Mouse (Mus musculus) MEL-GATA-1-ER (cell line): ENCODE data around the gene Zcchc2.

ENCODE experiments used
- DNase-seq: peaks from one replicate; pipeline ENCODE4 v3.0.0-alpha.2; 2012; ENCODE audit warnings: low read depth; ENCODE audit errors: extremely low read depth

The Zcchc2 gene

DNA sequence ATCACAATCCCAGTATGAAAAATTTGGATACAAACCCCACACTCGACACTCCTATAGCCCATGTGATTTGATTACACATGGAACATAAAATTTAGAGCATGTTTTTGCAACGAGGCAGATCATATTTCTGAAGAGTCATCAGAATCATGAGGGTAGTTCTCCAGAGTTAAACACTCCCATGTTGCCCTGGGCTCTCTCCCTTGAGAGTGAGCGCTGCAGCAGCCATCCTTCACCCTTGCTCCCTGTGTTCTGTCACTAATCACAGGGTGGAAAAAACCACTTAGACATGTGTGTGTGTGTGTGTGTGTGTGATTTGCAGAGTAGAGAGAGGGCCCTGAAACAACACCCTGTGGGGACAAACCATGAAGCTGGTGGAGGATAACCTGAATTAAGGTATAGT, 2.0 kb upstream of the Zcchc2 start:
- DNase-seq = no peak

DNA sequence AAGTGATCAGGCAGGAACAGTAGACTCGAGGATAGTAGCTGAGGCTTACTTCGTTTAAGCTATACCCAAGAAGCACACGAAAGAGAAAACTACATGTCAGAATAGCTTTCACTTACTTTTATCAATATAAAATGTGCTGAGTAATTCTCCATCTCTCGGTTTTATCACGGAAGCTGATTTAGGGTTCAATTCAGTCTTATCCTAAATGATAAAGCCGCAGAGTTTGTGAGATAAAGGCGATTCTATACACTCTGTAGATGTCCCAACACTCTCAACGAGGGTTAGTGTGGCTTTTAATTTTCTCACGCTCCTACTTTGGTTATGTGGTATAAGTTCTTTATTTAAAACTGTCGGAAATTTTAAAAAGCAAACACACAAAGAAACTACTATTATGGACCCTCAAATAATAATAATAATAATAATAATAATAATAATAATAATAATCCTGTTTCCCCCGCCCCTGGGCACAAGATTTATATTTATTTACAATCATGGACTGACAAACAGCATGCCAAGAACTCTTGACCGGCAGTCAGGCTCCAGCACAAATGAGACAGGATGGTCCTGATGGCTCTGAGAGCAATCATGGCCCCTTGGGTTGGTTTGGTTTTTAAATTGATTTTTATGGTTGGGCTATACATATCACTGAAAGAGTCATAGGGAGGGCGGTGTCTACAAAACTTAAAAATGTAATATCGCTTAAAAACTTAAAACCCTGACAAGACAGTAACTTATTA, 1.1 kb upstream of the Zcchc2 start:
- DNase-seq = peak; percentile 23

GRCm38 (mm10) chr1:105989640-105989984, 594 bp upstream of the Zcchc2 start:
- peak; percentile 30 for DNase-seq

DNA sequence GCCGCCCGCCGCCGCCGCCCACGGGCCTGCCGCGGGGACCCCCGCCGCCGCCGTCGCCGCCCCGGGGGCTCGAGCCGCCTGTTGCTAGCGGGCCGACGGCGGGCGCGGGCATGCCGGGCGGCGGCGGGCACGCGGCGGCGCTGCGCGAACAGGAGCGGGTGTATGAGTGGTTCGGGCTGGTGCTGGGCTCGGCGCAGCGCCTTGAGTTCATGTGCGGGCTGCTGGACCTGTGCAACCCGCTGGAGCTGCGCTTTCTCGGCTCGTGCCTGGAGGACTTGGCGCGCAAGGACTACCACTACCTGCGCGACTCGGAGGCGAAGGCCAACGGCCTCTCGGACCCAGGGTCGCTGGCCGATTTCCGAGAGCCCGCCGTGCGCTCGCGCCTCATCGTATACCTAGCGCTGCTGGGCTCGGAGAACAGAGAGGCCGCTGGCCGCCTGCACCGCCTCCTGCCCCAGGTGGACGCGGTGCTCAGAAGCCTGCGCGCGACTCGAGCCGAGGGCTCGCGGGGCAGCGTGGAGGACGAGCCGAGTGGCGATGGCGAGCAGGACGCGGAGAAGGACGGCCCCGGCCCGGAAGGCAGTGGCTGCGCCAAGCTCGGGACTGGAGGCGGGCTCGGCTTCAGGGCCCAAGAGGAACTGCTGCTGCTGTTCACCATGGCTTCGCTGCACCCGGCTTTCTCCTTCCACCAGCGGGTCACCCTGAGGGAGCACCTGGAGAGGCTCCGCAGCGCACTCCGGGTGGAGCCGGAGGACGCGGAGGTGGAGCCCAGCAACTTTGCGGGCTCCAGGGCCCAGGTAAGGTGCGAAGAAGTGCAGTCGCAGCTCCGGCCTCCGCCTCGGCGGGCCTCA, 930 bp downstream of the Zcchc2 start:
- peak; percentile 52 for DNase-seq

DNA sequence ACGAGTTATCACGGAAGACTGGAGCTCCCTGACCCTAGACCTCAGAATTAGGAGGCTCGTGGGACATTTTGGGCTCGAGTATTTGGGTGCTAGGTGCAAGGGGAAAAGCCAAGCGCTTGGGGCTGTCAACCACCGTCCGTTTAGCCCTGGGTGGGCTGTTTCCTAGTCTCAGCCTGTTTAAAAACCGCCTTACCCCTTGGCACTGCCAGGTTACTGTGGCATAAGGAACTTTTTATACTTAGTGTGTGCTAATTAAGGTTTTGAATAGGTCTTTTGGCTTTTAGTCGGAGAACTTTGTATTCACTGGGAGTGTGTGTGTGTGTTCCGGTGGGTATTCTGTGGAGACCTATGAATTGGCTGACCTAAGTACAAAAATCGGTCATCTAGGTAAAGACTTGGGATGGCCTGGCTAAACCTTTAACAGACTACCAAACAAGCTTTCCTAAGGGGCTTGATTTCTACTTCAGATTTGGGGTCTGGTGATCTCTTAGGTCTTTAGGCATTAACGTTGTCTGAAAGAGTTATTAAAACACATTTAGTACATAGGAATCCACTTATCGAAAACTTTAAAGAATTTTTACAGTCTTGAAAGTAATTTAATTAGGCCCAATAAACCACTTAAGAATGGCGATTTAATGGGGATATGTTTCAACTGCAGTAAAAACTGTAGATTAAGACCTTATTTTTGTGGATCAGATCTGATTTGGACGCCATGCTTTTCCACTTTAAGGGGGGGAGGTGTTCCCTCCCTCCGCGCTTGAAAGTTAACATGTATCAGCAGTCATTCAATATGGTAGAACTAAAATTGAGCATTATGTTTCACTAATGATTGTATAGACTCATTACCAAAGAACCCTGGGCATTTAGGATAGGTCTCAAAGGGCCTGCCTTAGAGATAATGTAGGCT, 2.0 kb downstream of the Zcchc2 start:
- DNase-seq = peak; percentile 25

GRCm38 (mm10) chr1:105993196-105993595, 3.0 kb downstream of the Zcchc2 start:
- DNase-seq = peak; percentile 44

DNA sequence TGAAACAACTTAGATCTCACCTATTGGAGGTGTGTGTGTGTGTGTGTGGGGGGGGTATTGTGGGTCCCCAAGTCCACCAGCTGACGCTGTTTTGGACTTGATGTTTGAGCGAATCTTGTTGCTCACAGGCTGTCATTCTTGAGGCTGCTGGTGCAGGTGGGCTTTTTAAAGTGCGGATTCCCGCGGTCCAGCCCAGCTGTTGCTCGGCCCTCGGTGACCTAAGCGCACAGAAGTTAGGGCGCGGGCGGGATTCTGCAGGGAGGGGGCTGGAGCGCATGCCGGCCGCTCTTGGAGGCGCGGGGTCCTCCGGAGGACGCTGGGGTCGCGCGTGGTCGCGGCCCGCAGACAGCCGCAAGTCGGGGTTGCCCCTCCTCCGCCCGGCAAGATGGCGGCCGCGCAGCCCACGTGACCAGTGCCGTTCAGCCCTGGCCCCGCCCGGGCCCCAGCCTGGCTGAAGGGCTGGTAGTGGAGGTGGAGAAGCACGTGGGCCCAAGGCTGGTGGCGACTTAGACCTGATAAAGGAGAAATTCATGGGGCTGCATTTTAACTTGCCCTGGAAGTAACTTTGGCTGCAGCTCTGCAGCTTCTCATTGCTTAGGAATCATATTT, 3.5 kb downstream of the Zcchc2 start:
- peak; percentile 83 for DNase-seq

- no peak for DNase-seq
Observed at GRCm38 (mm10) chr1:105995966-105996365, 5.8 kb downstream of the Zcchc2 start.

DNA sequence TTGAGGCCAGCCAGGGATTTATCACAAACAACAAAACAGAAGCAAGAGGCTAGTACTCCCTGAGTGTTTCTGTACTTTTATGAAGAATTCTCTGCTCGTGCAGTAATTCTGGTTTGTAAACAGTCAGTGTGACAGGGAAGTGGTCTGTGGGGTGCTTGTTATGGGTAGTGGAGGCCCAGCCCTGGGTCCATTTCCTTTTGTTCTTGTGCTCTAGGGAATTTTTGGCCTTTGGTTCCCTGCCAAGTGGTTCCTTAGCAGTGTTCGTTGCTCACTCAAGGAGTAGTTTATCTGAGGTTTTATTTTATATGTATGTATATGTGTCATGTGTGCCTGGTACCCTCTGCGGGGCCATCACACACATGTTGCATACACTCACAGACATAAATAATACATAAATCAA, 7.1 kb downstream of the Zcchc2 start:
- DNase-seq = no peak

GRCm38 (mm10) chr1:105999802-106000201, 9.6 kb downstream of the Zcchc2 start:
- DNase-seq = no peak

DNA sequence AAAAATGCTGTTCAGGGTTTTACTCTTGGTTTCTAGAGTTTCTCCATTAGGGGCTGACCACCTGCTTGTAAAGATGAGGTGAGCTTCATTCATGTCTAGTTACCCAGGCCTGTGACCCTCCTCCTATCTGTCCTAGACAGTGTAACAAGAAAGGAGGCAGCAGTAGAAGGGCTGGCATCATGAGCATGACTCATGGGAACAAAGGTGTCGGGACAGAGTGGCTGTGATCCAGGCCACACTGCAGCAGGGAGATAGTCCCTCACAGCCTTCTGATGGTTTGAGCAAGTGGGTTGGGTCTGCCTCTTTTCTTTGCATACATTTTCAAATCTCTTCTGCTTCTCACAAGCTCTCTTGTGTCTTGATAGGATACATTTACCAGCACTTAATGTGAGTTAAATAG, 17.4 kb downstream of the Zcchc2 start:
- DNase-seq = no peak

GRCm38 (mm10) chr1:106011097-106011496, 20.9 kb downstream of the Zcchc2 start:
- no peak for DNase-seq

DNA sequence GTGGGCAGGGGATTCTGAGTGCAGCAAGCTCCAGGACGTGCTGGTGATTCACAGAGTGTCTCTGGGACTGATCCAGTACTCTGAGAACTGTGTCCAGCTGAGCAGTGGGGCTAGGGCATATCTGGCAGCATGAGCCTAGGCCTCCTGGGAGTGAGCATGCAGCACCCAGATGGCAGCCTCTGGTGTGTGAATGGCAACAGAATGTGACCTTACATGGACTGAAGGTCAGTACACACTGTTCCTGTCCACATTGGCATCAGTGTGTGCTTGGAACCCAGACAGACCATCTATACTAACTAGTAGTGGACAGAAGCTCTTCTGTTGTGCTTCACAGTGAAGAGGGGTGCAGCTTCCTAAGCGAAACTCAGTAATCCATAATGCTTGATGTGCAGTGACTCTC, 23.6 kb downstream of the Zcchc2 start:
- no peak for DNase-seq

DNA sequence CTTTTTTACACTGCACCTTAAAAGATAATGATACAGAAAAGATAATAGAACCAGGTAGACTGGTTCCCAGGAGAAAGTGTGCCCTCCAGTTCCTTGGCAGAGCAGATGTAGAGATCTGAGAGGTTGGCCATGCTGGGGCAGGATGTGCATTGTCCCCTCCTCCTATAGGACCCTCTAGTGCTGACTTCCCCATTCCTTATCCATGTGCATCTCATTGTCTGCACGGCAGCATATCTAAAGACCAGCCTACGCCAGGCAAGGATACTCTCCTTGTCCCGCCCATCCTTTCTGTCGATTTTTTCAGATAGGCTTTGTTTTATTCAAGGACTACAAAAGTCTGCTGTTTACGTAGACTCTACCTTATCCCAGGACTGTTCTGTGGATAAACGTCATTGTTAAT, 26.1 kb downstream of the Zcchc2 start:
- no peak for DNase-seq

DNA sequence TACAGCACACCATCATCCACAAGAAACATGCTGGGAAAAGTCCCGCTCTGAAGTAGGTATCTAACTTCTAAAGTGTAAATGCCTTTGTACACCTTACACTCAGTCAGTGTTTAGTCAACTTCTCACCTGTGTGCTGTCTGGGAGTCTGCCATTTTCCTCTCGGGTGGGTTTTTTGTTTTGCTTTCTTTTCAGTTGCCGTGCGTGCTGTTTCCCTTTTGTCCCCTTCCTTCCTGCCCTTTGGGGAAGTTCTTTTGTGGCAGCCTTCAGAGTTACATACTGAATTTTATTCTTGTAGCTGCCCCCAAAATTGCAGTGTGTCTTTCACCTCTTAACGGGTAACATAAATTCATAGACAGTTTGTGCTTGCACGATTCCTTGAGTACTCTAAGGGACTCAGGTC, 29.6 kb downstream of the Zcchc2 start:
- DNase-seq = no peak

DNA sequence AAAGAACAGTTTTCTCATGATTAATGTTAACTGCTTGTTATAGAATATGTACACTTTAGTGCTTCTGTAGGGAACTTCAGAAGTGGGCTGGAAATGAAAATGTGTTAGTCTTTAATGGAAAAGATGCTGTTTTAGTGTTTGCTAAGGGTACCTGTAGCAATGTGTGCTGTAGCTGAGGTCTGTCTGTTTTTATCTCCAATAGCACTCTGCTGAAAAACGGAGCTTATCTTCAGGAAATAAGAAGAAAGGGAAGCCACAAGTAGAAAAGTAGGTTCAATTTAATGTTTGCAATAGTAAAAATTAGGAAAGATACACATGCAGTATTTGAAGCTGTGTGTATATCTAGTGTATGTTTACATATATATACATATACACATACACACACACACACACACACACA, 32.8 kb downstream of the Zcchc2 start:
- peak; percentile 56 for DNase-seq

GRCm38 (mm10) chr1:106024254-106024653, 34.0 kb downstream of the Zcchc2 start:
- peak; percentile 59 for DNase-seq

- DNase-seq = no peak
Observed at GRCm38 (mm10) chr1:106024778-106025177, 34.6 kb downstream of the Zcchc2 start.

- DNase-seq = no peak
Observed at GRCm38 (mm10) chr1:106029769-106030168, 39.6 kb downstream of the Zcchc2 start.

- DNase-seq = no peak
Observed at GRCm38 (mm10) chr1:106030331-106030730, 40.1 kb downstream of the Zcchc2 start.

DNA sequence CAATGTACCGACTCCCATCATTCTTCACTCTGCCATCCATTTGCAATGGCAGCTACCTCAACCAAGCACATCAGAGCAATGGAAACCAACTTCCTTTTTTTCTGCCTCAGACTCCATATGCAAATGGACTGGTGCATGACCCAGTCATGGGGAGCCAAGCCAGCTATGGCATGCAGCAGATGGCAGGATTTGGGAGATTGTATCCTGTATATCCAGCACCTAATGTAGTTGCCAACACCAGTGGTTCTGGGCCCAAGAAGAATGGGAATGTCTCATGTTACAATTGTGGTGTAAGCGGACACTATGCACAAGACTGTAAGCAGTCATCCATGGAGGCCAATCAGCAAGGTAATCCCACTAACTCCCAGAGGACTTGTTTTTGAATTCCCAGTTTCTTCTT, 40.7 kb downstream of the Zcchc2 start:
- DNase-seq = no peak
